Mouse (Mus musculus) forebrain, embryonic 10.5 days (tissue): ENCODE data around the gene Ric8b. TPM values are rescaled to one million over a fixed set of nuclear protein-coding genes. Genes with fewer than 3 reads are reported as not detected.

Experiments used
- DNase-seq: peaks from one replicate; pipeline ENCODE4 v3.0.0-alpha.2; 2017; ENCODE audit warnings: low spot score; ENCODE audit errors: extremely low spot score
- H3K27ac ChIP-seq: fragments of 300-500 bp; sonication (generic); 2 replicates; pipeline ENCODE4 v1.5.1; 2016; ENCODE audit warnings: mild to moderate bottlenecking
- H3K27me3 ChIP-seq: fragments of 300-500 bp; sonication (generic); 2 replicates; pipeline ENCODE4 v1.6.1; 2016; ENCODE audit warnings: mild to moderate bottlenecking; ENCODE audit not compliant: poor library complexity, severe bottlenecking
- H3K36me3 ChIP-seq: fragments of 300-500 bp; sonication (generic); replicated peaks from 2 replicates; pipeline ENCODE4 v1.6.1; 2016; ENCODE audit warnings: mild to moderate bottlenecking, moderate library complexity
- H3K4me1 ChIP-seq: fragments of 300-500 bp; sonication (generic); 2 replicates; pipeline ENCODE4 v1.6.1; 2016
- H3K4me3 ChIP-seq: fragments of 300-500 bp; sonication (generic); 2 replicates; pipeline ENCODE4 v1.5.1; 2016; ENCODE audit warnings: mild to moderate bottlenecking, moderate library complexity
- H3K9me3 ChIP-seq: fragments of 300-500 bp; sonication (generic); 2 replicates; pipeline ENCODE4 v1.6.1; 2016; ENCODE audit warnings: mild to moderate bottlenecking, moderate library complexity
- WGBS: fragments of 180-500 bp; shearing (Covaris S2); methylation state at CpG from one replicate; pipeline ENCODE4 v1.1.7; 2016; 5-methylcytosine and 5-hydroxymethylcytosine counted together
- polyA plus RNA-seq: library from polyadenylated mRNA; unstranded; fragments of >200 nt; fragmentation: Nextera tagmentation; extraction: Ambion mirVana; gene quantifications from 2 replicates; pipeline ENCODE4 v1.2.1, GENCODE M21; 2016

Ric8b gene
- polyA plus RNA-seq, 1 experiment from 2014 or later: 25.3 TPM

GRCm38 (mm10) chr10:84949684-84950010 lies 32.2 kb downstream of the Ric8b start:
- WGBS: 88% methylated on average over 3 of the region's 3 CpGs
- no peaks in the 10 kb centered on the region for H3K27me3 ChIP-seq
- H3K9me3 ChIP-seq: no peaks in the 10 kb centered on the region
- no peak overlapping the region for H3K4me3 ChIP-seq
- no peaks in the 10 kb centered on the region for H3K4me1 ChIP-seq
- no peak overlapping the region for H3K27ac ChIP-seq
- H3K36me3 ChIP-seq: peaks cover 69% of the 10 kb centered on the region
- DNase-seq: no peak

GRCm38 (mm10) chr10:84950384-84950783 lies 33.0 kb downstream of the Ric8b start:
- Histone ChIP-seq H3K36me3 (peaks cover 71% of the 10 kb centered on the region), H3K4me1 (no peaks in the 10 kb centered on the region), H3K4me3 (no peak overlapping the region), H3K27ac (no peak overlapping the region), H3K9me3 (no peaks in the 10 kb centered on the region), H3K27me3 (no peaks in the 10 kb centered on the region)
- no peak for DNase-seq
- WGBS: 85% methylated on average over 4 of the region's 4 CpGs

GRCm38 (mm10) chr10:84954236-84954635 lies 36.8 kb downstream of the Ric8b start:
- 0 out of 2 replicates have a peak, but pooled peaks cover 2% of the 10 kb centered on the region for H3K4me1 ChIP-seq
- DNase-seq: no peak
- H3K27ac ChIP-seq: no peak overlapping the region
- H3K4me3 ChIP-seq: no peak overlapping the region
- no peaks in the 10 kb centered on the region for H3K27me3 ChIP-seq
- H3K36me3 ChIP-seq: peaks cover 65% of the 10 kb centered on the region
- no peaks in the 10 kb centered on the region for H3K9me3 ChIP-seq
- 92% methylated on average over 10 of the region's 10 CpGs for WGBS

- H3K27me3 ChIP-seq: no peaks in the 10 kb centered on the region
- DNase-seq: no peak
- 88% methylated on average over 4 of the region's 4 CpGs for WGBS
- peaks cover 9% of the 10 kb centered on the region; the same call in 1 of the 2 replicates for H3K4me1 ChIP-seq
- H3K4me3 ChIP-seq: no peak overlapping the region
- no peaks in the 10 kb centered on the region for H3K9me3 ChIP-seq
- H3K27ac ChIP-seq: no peak overlapping the region
- H3K36me3 ChIP-seq: peaks cover 57% of the 10 kb centered on the region
These were observed 38.8 kb downstream of the Ric8b start for GRCm38 (mm10) chr10:84956173-84956572.

GRCm38 (mm10) chr10:84958597-84958996 lies 41.2 kb downstream of the Ric8b start:
- Histone ChIP-seq H3K27ac (no peak overlapping the region), H3K27me3 (no peaks in the 10 kb centered on the region), H3K4me3 (no peak overlapping the region), H3K36me3 (peaks cover 59% of the 10 kb centered on the region), H3K9me3 (no peaks in the 10 kb centered on the region), H3K4me1 (peaks cover 9% of the 10 kb centered on the region; the same call in 1 of the 2 replicates)
- no peak for DNase-seq
- 93% methylated on average over 2 of the region's 2 CpGs for WGBS

- DNase-seq: no peak
- 37% methylated on average over 12 of the region's 12 CpGs for WGBS
- H3K9me3 ChIP-seq: no peaks in the 10 kb centered on the region
- peaks cover 57% of the 10 kb centered on the region for H3K36me3 ChIP-seq
- peaks cover 9% of the 10 kb centered on the region; the same call in 1 of the 2 replicates for H3K4me1 ChIP-seq
- no peaks in the 10 kb centered on the region for H3K27me3 ChIP-seq
- no peak overlapping the region for H3K27ac ChIP-seq
- no peak overlapping the region for H3K4me3 ChIP-seq
These were observed 43.0 kb downstream of the Ric8b start for GRCm38 (mm10) chr10:84960380-84960930.

- peaks cover 27% of the 10 kb centered on the region for H3K4me1 ChIP-seq
- 87% methylated on average over 5 of the region's 5 CpGs for WGBS
- H3K4me3 ChIP-seq: no peak overlapping the region
- H3K27ac ChIP-seq: no peak overlapping the region
- no peak for DNase-seq
- no peaks in the 10 kb centered on the region for H3K9me3 ChIP-seq
- peaks cover 53% of the 10 kb centered on the region for H3K36me3 ChIP-seq
- H3K27me3 ChIP-seq: no peaks in the 10 kb centered on the region
These were observed 45.7 kb downstream of the Ric8b start for GRCm38 (mm10) chr10:84963126-84963525.

GRCm38 (mm10) chr10:84963726-84964125 lies 46.3 kb downstream of the Ric8b start:
- Histone ChIP-seq H3K36me3 (peaks cover 49% of the 10 kb centered on the region), H3K4me3 (no peak overlapping the region), H3K4me1 (peaks cover 33% of the 10 kb centered on the region), H3K27me3 (no peaks in the 10 kb centered on the region), H3K9me3 (no peaks in the 10 kb centered on the region), H3K27ac (no peak overlapping the region)
- 89% methylated on average over 3 of the region's 3 CpGs for WGBS
- DNase-seq: no peak

- Histone ChIP-seq H3K27me3 (no peaks in the 10 kb centered on the region), H3K9me3 (no peaks in the 10 kb centered on the region), H3K4me1 (peaks cover 38% of the 10 kb centered on the region), H3K27ac (no peak overlapping the region), H3K36me3 (peaks cover 51% of the 10 kb centered on the region), H3K4me3 (no peak overlapping the region)
- no peak for DNase-seq
- 94% methylated on average over 2 of the region's 2 CpGs for WGBS
These were observed 49.1 kb downstream of the Ric8b start for GRCm38 (mm10) chr10:84966542-84966941.

- Histone ChIP-seq H3K9me3 (no peaks in the 10 kb centered on the region), H3K4me1 (peaks cover 38% of the 10 kb centered on the region), H3K27ac (no peak overlapping the region), H3K27me3 (no peaks in the 10 kb centered on the region), H3K36me3 (peaks cover 54% of the 10 kb centered on the region), H3K4me3 (no peak overlapping the region)
- WGBS: 72% methylated on average over 6 of the region's 6 CpGs
- DNase-seq: no peak
These were observed 50.2 kb downstream of the Ric8b start for GRCm38 (mm10) chr10:84967645-84968044.

- H3K27me3 ChIP-seq: no peaks in the 10 kb centered on the region
- H3K9me3 ChIP-seq: no peaks in the 10 kb centered on the region
- WGBS: 43% methylated on average over 12 of the region's 12 CpGs
- H3K27ac ChIP-seq: no peak overlapping the region
- H3K36me3 ChIP-seq: peaks cover 52% of the 10 kb centered on the region
- H3K4me3 ChIP-seq: no peak overlapping the region
- H3K4me1 ChIP-seq: peaks cover 38% of the 10 kb centered on the region
- DNase-seq: no peak
These were observed 51.7 kb downstream of the Ric8b start for GRCm38 (mm10) chr10:84968852-84969704.

GRCm38 (mm10) chr10:84975264-84975663 lies 57.8 kb downstream of the Ric8b start:
- Histone ChIP-seq H3K4me3 (no peak overlapping the region), H3K4me1 (no peaks in the 10 kb centered on the region), H3K27ac (no peak overlapping the region), H3K27me3 (no peaks in the 10 kb centered on the region), H3K36me3 (peaks cover 68% of the 10 kb centered on the region), H3K9me3 (no peaks in the 10 kb centered on the region)
- WGBS: 90% methylated on average over 4 of the region's 4 CpGs
- DNase-seq: no peak

- DNase-seq: no peak
- Histone ChIP-seq H3K9me3 (no peaks in the 10 kb centered on the region), H3K4me1 (no peaks in the 10 kb centered on the region), H3K36me3 (peaks cover 66% of the 10 kb centered on the region), H3K4me3 (no peak overlapping the region), H3K27me3 (no peaks in the 10 kb centered on the region), H3K27ac (no peak overlapping the region)
- 91% methylated on average over 8 of the region's 8 CpGs for WGBS
These were observed 59.4 kb downstream of the Ric8b start for GRCm38 (mm10) chr10:84976588-84977351.
